Mouse (Mus musculus) megakaryocyte-erythroid progenitor cell, adult 5-6 weeks (primary cell): Measurements from ENCODE around the gene Sgk1. TPM values are rescaled to one million over a fixed set of nuclear protein-coding genes. Genes with fewer than 3 reads are reported as not detected.

ENCODE experiments used
- ATAC-seq: replicated peaks from 2 replicates; pipeline ENCODE4 v1.8.0; 2016; ENCODE audit warnings: mild to moderate bottlenecking, inconsistent platforms; ENCODE audit not compliant: severe bottlenecking, poor library complexity, low FRiP score, low TSS enrichment
- total RNA-seq, 2 experiments: library from RNA; stranded (forward) in 1 of 2; stranded (reverse) in 1 of 2; fragments of 200-1000, 215-1000 nt in 1 of 2; fragments of >200 nt in 1 of 2; fragmentation: Nextera tagmentation in 1 of 2; gene quantifications; 2 replicates each; pipeline ENCODE4 v1.2.3; 2014 to 2017

Gene Sgk1
- total RNA-seq, 2 experiments from 2014 or later = 8.1 to 9.7 TPM

DNA sequence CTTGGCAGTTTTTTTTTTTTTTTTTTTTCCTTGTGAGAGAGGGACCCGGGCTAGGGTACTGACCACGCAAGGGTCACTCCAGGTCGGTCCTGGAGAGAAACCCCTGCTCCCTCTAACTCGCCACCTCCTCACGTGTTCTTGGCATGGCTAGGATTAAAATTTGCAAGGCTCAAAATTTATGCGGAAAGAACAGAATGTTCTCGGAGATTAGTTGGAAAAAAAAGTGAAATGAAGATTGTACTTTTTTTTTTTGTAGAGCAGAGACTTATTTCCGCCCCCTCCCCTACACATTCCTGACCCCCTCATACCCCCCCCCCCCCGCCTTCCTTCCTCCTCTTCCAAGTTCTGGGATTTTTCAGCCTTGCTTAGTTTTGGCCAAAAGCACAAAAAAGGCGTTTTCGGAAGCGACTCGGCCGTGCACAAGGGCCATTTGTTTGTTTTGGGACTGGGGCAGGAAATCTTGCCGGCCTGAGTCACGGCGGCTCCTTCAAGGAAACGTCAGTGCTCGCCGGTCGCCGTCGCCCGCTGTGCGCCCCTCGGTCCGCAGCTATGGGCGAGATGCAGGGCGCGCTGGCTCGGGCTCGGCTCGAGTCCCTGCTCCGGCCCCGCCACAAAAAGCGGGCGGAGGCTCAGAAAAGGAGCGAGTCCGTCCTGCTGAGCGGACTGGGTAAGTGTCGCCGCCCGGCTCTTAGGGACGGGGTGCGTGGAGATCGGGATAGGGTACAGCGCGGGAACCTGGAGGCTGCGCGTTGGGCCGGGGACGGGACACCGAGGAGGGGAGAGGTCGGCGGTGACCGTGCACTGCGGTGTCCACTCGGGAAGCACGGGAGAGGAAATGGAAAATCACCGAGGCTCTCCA, 111.8 kb downstream of the Sgk1 start:
- ATAC-seq = peak; percentile 38

GRCm38 (mm10) chr10:21994431-21994914, 112.5 kb downstream of the Sgk1 start:
- ATAC-seq = peak; percentile 94

- 0 out of 2 replicates have a peak, but pooled peaks have one; percentile 39 for ATAC-seq
These were observed 113.2 kb downstream of the Sgk1 start for GRCm38 (mm10) chr10:21995221-21995620.

DNA sequence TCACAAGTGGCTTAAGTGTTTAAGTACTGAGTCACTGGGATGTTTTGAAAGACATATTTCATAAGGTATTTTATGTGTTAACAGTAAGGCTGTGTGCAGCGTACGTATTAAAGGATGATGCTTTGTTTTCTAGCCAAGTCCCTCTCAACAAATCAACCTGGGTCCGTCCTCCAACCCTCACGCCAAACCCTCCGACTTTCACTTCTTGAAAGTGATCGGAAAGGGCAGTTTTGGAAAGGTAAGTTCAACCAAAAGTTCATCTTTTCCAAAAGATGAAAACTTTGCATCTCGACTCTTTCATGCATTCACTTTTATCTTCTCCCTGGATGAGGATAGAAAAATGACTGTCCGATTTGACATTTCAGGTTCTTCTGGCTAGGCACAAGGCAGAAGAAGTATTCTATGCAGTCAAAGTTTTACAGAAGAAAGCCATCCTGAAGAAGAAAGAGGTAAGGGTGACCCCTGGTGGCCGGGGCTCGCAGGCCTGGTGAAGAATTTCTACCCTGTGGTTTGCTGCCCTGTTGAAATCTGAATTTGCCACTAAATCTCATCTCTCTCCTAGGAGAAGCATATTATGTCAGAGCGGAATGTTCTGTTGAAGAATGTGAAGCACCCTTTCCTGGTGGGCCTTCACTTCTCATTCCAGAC, 113.8 kb downstream of the Sgk1 start:
- no peak for ATAC-seq

DNA sequence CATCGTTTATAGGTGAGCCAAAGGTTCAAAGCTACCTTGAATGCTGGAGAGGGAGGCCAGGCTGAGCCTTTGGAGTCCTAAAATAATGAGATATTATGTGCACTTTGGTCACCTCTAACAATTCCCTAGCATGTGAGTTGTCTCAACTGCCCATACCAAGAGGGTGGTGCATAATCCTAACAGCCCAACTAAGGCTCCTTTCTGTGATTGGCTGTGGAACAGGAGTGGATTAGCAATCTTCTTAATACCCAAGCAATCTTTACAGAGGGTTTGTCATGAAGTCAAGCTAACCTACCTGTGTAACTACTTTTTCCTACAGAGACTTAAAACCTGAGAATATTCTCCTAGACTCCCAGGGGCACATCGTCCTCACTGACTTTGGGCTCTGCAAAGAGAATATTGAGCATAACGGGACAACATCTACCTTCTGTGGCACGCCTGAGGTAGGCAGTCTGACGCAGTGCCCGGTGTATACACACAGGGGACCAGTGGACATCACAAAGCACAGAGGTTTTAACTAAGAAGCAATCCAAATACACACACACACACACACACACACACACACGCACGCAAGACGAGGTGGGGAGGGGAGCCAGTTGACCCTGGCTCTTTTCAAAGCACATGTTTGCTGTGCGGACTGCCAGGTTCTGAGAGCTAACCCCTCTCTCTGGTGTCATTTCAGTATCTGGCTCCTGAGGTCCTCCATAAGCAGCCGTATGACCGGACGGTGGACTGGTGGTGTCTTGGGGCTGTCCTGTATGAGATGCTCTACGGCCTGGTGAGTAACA, 114.9 kb downstream of the Sgk1 start:
- no peak for ATAC-seq

GRCm38 (mm10) chr10:21997550-21998204, 115.7 kb downstream of the Sgk1 start:
- ATAC-seq = no peak

- ATAC-seq = no peak
These were observed 116.7 kb downstream of the Sgk1 start for GRCm38 (mm10) chr10:21998503-21999180.

- ATAC-seq = no peak
These were observed 118.7 kb downstream of the Sgk1 start for GRCm38 (mm10) chr10:22000491-22001306.

DNA sequence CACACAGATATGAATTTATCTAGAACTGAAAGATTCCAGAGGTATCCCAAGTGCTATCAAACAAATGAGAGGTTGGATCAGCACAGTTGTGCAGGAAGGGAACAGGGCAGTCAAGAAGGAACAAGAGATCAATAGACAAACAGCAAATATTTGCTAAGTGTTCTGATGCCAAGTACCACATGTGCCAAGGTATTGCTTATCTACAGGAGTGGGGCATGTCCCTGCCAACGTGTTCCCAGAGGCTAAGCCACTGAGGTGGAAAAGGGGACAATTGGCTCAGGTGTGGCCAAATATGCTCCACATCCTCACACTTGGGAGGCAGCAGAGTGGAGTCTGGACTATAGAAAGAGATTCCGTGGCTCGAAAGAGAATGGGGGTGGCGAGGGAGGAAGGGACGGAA, 119.6 kb downstream of the Sgk1 start:
- no peak for ATAC-seq

GRCm38 (mm10) chr10:22004763-22005162, 122.8 kb downstream of the Sgk1 start:
- no peak for ATAC-seq

DNA sequence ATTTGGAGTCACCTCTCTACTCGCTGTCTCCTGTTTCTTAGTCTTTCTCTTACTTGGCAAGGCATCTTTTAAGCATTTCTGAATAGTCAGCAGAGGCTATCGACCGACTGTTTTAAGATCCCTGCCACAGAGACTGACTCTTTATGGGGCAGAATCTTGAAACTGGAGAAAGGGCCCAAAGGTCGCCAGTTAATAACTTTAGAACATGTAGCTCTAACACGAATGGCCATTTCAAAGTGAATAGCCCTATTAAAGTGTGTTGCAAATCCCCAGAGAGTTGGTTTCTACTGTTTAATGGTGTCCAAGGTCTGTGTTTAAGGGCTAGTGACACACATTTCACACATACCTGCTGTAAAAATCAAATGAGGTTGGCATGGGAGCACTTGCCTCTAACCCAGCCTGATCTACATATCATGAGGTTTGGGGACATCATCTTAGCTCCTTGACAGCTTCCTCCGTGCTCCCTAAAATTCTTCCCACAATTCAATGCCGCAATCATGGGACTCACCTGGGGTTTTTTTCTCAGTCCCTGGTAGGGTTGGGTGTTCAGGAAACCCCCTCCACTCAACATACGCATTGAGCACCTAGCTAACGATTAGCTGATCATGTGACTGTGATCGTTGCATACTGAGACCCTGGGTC, 125.3 kb downstream of the Sgk1 start:
- no peak for ATAC-seq

- ATAC-seq = no peak
These were observed 125.8 kb downstream of the Sgk1 start for GRCm38 (mm10) chr10:22007802-22008172.

DNA sequence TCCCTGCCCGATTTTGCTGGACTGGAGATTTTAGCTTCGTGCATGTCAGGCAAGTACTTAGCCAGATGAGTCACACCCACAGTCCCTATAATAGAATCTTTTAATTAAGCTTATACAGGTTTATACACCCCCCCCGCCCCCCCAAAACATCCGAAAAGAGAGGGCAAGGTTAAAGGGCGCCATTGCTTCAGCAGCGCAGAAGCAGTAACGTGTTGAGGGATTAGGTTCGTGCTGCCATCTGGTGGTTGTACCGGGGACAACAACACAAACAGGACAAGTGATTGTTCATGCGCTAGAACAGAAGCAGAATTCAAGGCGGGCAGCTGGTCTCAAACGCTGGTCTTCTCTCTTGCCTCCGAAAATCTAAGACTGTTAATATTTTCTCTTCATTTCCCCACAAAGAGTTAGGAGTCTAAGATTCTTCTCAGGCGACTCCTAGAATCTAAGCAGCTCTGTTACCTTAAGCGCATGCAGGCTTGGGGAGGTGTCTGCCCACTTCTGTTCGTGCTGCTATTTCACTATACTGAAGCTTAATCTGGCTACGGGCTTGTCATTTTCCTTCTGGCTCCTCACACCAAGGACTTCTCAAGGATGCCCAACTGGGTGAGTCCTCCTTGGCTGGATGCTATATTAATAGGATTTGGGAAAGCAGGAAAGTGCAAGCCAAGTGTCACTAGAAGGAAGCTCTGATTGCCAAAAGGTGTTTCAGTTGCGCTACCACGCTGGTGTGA, 128.3 kb downstream of the Sgk1 start:
- peak; percentile 81 for ATAC-seq

DNA sequence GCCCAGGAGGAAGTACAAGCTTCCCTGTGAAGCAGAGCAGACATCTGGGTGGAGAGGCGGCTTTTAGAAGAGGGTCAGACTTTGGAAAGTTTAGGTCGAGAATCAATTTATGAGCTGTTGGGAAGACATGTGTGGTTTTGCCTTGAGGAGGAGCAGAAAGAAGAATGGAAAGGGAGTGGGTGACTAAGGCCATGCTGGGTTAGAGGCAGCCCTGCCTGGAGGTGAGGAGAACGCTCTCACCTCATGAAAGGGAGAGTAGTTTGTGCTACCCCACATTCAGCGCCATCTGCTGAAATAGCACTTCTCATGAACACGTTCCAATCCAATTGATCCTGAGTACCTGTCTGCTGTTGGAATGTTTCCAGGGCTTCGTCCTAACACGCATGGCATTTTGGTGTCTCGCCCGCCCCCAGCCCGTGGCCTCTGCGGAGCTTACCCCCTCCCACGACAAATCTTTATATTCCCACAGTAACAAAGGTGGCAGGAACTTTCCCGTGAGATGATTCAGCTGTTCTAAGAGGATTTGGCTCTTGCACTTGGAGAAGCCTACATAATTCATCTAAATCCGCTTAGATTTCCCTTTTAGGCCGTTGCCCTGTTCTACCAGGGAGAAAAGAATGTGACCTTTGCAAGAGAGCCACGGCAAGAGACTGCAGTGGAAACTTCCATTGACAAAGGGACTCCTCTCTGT, 135.6 kb downstream of the Sgk1 start:
- ATAC-seq = no peak

GRCm38 (mm10) chr10:22018618-22019017, 136.6 kb downstream of the Sgk1 start:
- ATAC-seq = no peak

GRCm38 (mm10) chr10:22034303-22034702, 152.3 kb downstream of the Sgk1 start:
- no peak for ATAC-seq
